Mouse (Mus musculus) embryonic facial prominence, embryonic 14.5 days (tissue): ENCODE results near the gene Baiap2l2. TPM values are rescaled to one million over a fixed set of nuclear protein-coding genes. Genes with fewer than 3 reads are reported as not detected.

Experiments
- ATAC-seq: fragments of 200-750 bp; cut with Nextera tagmentation; 2 replicates; pipeline ENCODE4 v1.8.0; 2017; ENCODE audit warnings: low read depth, moderate number of reproducible peaks, moderate TSS enrichment
- DNase-seq: peaks from one replicate; pipeline ENCODE4 v3.0.0-alpha.2; 2015; ENCODE audit warnings: low spot score
- H3K27ac ChIP-seq: fragments of 300-500 bp; sonication (generic); replicated peaks from 2 replicates; pipeline ENCODE4 v1.5.1; 2014; ENCODE audit warnings: low read depth, mild to moderate bottlenecking, low read length, moderate library complexity
- H3K27me3 ChIP-seq: fragments of 300-500 bp; sonication (generic); replicated peaks from 2 replicates; pipeline ENCODE4 v1.6.1; 2014; ENCODE audit warnings: low read length; ENCODE audit not compliant: control insufficient read depth, insufficient read depth
- H3K36me3 ChIP-seq: fragments of 300-500 bp; sonication (generic); 2 replicates; pipeline ENCODE4 v1.6.1; 2014; ENCODE audit warnings: low read length, mixed read lengths; ENCODE audit not compliant: control insufficient read depth, insufficient read depth
- H3K4me1 ChIP-seq: fragments of 300-500 bp; sonication (generic); 2 replicates; pipeline ENCODE4 v1.6.1; 2014; ENCODE audit warnings: antibody characterized with exemption, low read length; ENCODE audit not compliant: control insufficient read depth, insufficient read depth
- H3K4me2 ChIP-seq: fragments of 300-500 bp; sonication (generic); 2 replicates; pipeline ENCODE4 v1.6.1; 2014; ENCODE audit warnings: low read depth, mild to moderate bottlenecking, low read length, moderate library complexity, mixed read lengths
- H3K4me3 ChIP-seq: fragments of 300-500 bp; sonication (generic); 2 replicates; pipeline ENCODE4 v1.5.1; 2014; ENCODE audit warnings: low read depth, mild to moderate bottlenecking, low read length
- H3K9ac ChIP-seq: fragments of 300-500 bp; sonication (generic); 2 replicates; pipeline ENCODE4 v1.6.1; 2014; ENCODE audit warnings: low read depth, mild to moderate bottlenecking, low read length, moderate library complexity, mixed read lengths
- H3K9me3 ChIP-seq: fragments of 300-500 bp; sonication (generic); 2 replicates; pipeline ENCODE4 v1.6.1; 2016; ENCODE audit warnings: low read length; ENCODE audit not compliant: control insufficient read depth
- WGBS: fragments of 180-500 bp; shearing (Covaris S2); extraction: QIAGEN DNeasy Blood & Tissue Kit; methylation state at CpG from one replicate; pipeline ENCODE4 v1.1.7; 2014; 5-methylcytosine and 5-hydroxymethylcytosine counted together
- polyA plus RNA-seq: library from polyadenylated mRNA; unstranded; fragments of >200 nt; fragmentation: Nextera tagmentation; extraction: Ambion mirVana; gene quantifications from 2 replicates; pipeline ENCODE4 v1.2.1, GENCODE M21; 2014

Baiap2l2 gene
- polyA plus RNA-seq, 1 experiment from 2014 or later: 5.6 TPM

- no peaks in the 10 kb centered on the region for H3K4me1 ChIP-seq
- no peak overlapping the region for H3K27ac ChIP-seq
- no peak overlapping the region for H3K9ac ChIP-seq
- no peaks in the 10 kb centered on the region for H3K9me3 ChIP-seq
- no peak overlapping the region for H3K4me2 ChIP-seq
- H3K27me3 ChIP-seq: no peaks in the 10 kb centered on the region
- DNase-seq (no peak), ATAC-seq (no peak)
- H3K4me3 ChIP-seq: no peak overlapping the region
- H3K36me3 ChIP-seq: peaks cover 62% of the 10 kb centered on the region
- WGBS: 94% methylated on average over 3 of the region's 3 CpGs
These were observed 40.0 kb downstream of the Baiap2l2 start for GRCm38 (mm10) chr15:79245321-79245720.

- DNase-seq (no peak), ATAC-seq (no peak)
- Histone ChIP-seq H3K4me1 (no peaks in the 10 kb centered on the region), H3K9ac (peak overlapping the region; percentile 35; the same call in 1 of the 2 replicates), H3K27ac (no peak overlapping the region), H3K27me3 (no peaks in the 10 kb centered on the region), H3K4me2 (no peak overlapping the region), H3K36me3 (peaks cover 70% of the 10 kb centered on the region), H3K4me3 (no peak overlapping the region), H3K9me3 (no peaks in the 10 kb centered on the region)
- 70% methylated on average over 7 of the region's 7 CpGs for WGBS
These were observed 41.1 kb downstream of the Baiap2l2 start for GRCm38 (mm10) chr15:79244071-79244893.

GRCm38 (mm10) chr15:79243234-79244042 is 41.9 kb downstream of the Baiap2l2 start:
- H3K9ac ChIP-seq: no peak overlapping the region; the same call in 1 of the 2 replicates
- 18% methylated on average over 10 of the region's 10 CpGs for WGBS
- H3K27ac ChIP-seq: 0 out of 2 replicates have a peak overlapping the region, but pooled peaks have one; percentile 21
- no peaks in the 10 kb centered on the region for H3K9me3 ChIP-seq
- no peaks in the 10 kb centered on the region for H3K27me3 ChIP-seq
- no peak overlapping the region for H3K4me2 ChIP-seq
- H3K36me3 ChIP-seq: peaks cover 70% of the 10 kb centered on the region
- ATAC-seq (peak; percentile 97), DNase-seq (peak; percentile 95)
- H3K4me3 ChIP-seq: no peak overlapping the region
- H3K4me1 ChIP-seq: no peaks in the 10 kb centered on the region

- Histone ChIP-seq H3K9me3 (no peaks in the 10 kb centered on the region), H3K4me1 (no peaks in the 10 kb centered on the region), H3K36me3 (peaks cover 70% of the 10 kb centered on the region), H3K9ac (no peak overlapping the region; the same call in 1 of the 2 replicates), H3K27ac (0 out of 2 replicates have a peak overlapping the region, but pooled peaks have one; percentile 21), H3K4me3 (no peak overlapping the region), H3K27me3 (no peaks in the 10 kb centered on the region), H3K4me2 (no peak overlapping the region)
- ATAC-seq: peak; percentile 17
- DNase-seq: no peak
- WGBS: 67% methylated on average over 13 of the region's 13 CpGs
These were observed 42.6 kb downstream of the Baiap2l2 start for GRCm38 (mm10) chr15:79242574-79243233.

GRCm38 (mm10) chr15:79238036-79238435 is 47.3 kb downstream of the Baiap2l2 start:
- ATAC-seq (no peak), DNase-seq (no peak)
- H3K4me2 ChIP-seq: no peak overlapping the region
- H3K9me3 ChIP-seq: no peaks in the 10 kb centered on the region
- H3K4me3 ChIP-seq: no peak overlapping the region
- H3K27ac ChIP-seq: no peak overlapping the region
- no peaks in the 10 kb centered on the region for H3K4me1 ChIP-seq
- no peaks in the 10 kb centered on the region for H3K27me3 ChIP-seq
- peaks cover 77% of the 10 kb centered on the region for H3K36me3 ChIP-seq
- H3K9ac ChIP-seq: no peak overlapping the region
- 85% methylated on average over 6 of the region's 6 CpGs for WGBS

- no peak overlapping the region for H3K4me2 ChIP-seq
These were observed 50.1 kb downstream of the Baiap2l2 start for GRCm38 (mm10) chr15:79235268-79235667.

GRCm38 (mm10) chr15:79229058-79229821 is 56.1 kb downstream of the Baiap2l2 start, which contains the start of the genes Pick1 and Gm49486:
Gene Pick1 (plus strand): TSS chr15:79229173.
Gene Gm49486 (plus strand): TSS chr15:79229391.
- Histone ChIP-seq H3K9me3 (no peaks in the 10 kb centered on the region), H3K36me3 (peaks cover 21% of the 10 kb centered on the region), H3K27me3 (no peaks in the 10 kb centered on the region), H3K4me2 (peak within 1 kb of the TSS; percentile 80), H3K27ac (peak within 1 kb of the TSS; percentile 95), H3K4me1 (peaks cover 7% of the 10 kb centered on the region), H3K9ac (peak within 1 kb of the TSS; percentile 83), H3K4me3 (peak within 1 kb of the TSS; percentile 67)
- DNase-seq: peak; percentile 93
- peak; percentile 89 for ATAC-seq
- under 1% methylated on average over 45 of the region's 51 CpGs for WGBS

More at GRCm38 (mm10) chr15:79235268-79235667, 50.1 kb downstream of the Baiap2l2 start:
- Histone ChIP-seq H3K9me3 (no peaks in the 10 kb centered on the region), H3K36me3 (peaks cover 76% of the 10 kb centered on the region), H3K4me1 (0 out of 2 replicates have a peak, but pooled peaks cover under 1% of the 10 kb centered on the region), H3K27ac (no peak overlapping the region), H3K9ac (no peak overlapping the region), H3K27me3 (no peaks in the 10 kb centered on the region), H3K4me3 (no peak overlapping the region)
- 72% methylated on average over 9 of the region's 9 CpGs for WGBS
- ATAC-seq (0 out of 2 replicates have a peak, but pooled peaks have one; percentile 23), DNase-seq (no peak)
